Mouse (Mus musculus): ENCODE data around the gene Map4k1. TPM values are rescaled to one million over a fixed set of nuclear protein-coding genes. Genes with fewer than 3 reads are reported as not detected.
A peak's percentile ranks its signal among the peaks of the same experiment; 100 is the strongest.

The Map4k1 gene
- polyA plus RNA-seq, 1 experiment from 2014 or later, result 5.5 TPM

DNA sequence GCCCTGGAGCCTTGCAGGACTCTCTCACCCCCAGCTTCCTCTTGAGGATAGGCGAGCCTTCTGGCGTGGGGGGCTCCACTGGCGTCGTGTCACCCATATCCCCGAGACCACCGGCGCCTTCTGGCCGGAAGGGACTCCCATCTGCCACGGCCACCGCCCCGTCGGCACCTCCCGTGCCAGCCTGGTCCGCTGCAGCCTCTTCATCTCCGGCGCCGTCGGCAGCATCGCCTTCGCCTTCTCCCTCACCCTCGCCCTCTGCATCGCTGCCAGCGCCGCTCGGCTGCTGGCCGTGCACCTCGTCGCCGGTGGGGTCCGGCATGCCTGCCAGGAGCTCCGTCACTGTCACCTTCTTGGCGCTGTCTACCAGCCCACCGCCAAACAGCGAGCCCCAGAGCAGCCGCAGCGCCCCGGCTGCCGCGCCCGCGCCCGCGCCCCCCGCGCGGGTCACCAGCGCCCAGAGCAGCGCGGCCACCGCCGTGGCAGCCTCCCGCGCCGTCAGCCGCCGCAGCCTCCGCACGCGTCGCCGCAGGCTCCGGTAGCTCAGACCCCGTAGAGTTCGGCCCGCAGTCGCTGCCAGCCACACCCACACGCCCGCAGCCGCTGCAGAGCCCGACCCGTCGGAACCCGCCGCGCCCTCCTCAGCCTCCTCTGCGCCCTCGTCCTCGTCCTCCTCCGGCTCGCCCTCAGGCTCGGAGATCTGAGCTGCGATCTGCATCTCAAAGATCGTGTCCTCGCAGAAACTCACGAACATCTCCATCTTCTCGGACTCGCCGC is 37.8 kb downstream of the Map4k1 start:
- ATAC-seq (ENCODE audit: low FRiP score, low read depth), result no peak
- H3K4me2 ChIP-seq (replicated peaks), result peak overlapping the region; percentile 63
- peak overlapping the region; percentile 51; the same call in 1 of the 2 replicates for H3K9ac ChIP-seq
- H3K27me3 ChIP-seq (replicated peaks), result peaks cover 47% of the 10 kb centered on the region
- peak overlapping the region; percentile 35 for H3K4me3 ChIP-seq
- H3K27ac ChIP-seq, result no peak overlapping the region
- H3K36me3 ChIP-seq, result no peaks in the 10 kb centered on the region
- 3% methylated on average over 88 of the region's 88 CpGs for WGBS
- H3K9me3 ChIP-seq, result peaks cover 7% of the 10 kb centered on the region; the same call in 1 of the 2 replicates
- H3K4me1 ChIP-seq, result peaks cover 8% of the 10 kb centered on the region

DNA sequence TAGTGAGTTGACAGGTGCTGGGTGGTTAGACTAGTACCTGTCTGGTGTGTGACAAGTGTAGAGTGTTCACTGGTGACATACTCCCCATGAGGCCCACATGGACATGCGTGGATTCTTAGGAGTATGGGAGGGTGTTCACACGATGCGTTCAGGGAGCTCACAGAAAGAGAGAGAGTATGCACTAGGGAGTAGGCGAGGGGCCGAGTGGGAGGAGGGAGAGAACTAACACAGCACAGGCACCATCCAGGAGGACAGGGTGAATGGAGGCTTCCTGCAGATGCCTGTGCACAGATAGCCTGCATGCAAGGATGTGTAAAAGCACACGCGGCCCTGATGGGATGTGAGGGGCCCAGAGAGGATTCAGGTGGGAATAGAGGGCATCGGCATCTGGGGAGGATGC is 40.6 kb downstream of the Map4k1 start:
- Histone ChIP-seq H3K36me3 (no peaks in the 10 kb centered on the region), H3K4me1 (peaks cover 8% of the 10 kb centered on the region), H3K4me2 (replicated peaks) (no peak overlapping the region), H3K9me3 (no peaks in the 10 kb centered on the region), H3K27me3 (replicated peaks) (peaks cover 40% of the 10 kb centered on the region), H3K4me3 (no peak overlapping the region), H3K27ac (no peak overlapping the region), H3K9ac (no peak overlapping the region)
- 89% methylated on average over 8 of the region's 8 CpGs for WGBS
- ATAC-seq (ENCODE audit: low FRiP score, low read depth), result no peak

DNA sequence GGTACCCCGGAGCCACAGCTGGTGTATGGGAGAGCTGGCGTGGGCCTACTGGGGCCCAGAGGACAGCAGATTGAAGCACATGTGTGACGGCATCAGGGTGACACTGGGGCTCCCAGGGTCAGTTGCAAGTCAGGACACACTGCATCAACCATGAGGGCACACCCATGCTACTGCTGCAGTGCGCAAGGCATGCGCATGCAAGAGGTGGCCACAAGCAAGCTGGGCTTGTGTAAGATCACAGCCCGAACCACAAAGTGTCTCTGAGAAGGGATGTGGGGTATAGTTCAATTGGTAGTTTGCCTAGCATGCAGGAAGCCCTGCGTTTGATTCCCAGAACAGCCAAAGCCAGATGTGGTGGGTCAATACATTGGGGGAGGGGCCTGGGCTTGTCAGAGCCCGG is 41.7 kb downstream of the Map4k1 start:
- ATAC-seq (ENCODE audit: low FRiP score, low read depth), result no peak
- H3K4me1 ChIP-seq, result peaks cover 8% of the 10 kb centered on the region
- H3K36me3 ChIP-seq, result no peaks in the 10 kb centered on the region
- H3K27me3 ChIP-seq (replicated peaks), result peaks cover 30% of the 10 kb centered on the region
- 91% methylated on average over 8 of the region's 8 CpGs for WGBS
- H3K9me3 ChIP-seq, result no peaks in the 10 kb centered on the region
- H3K27ac ChIP-seq, result no peak overlapping the region
- no peak overlapping the region for H3K9ac ChIP-seq
- no peak overlapping the region for H3K4me3 ChIP-seq
- H3K4me2 ChIP-seq (replicated peaks), result no peak overlapping the region

DNA sequence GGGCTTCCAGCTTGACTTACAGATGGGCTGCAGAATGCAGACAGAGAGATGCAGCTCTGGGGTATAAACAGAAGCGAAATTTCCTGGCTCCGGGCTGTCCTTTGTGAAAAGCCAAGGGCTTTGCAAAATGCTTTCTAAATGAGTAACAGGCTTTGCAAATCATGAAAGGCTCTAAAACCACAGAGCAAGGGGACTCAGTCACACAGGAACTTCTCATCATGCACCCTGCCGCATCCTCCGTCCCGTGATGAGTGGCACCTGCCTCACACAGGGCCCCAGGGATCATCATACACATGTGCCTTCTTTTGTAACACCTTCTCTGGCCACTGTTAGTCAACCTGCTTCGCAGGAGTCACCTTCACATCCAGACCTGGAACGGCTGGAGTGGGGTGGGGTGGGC is 43.7 kb downstream of the Map4k1 start:
- ATAC-seq (ENCODE audit: low FRiP score, low read depth), result no peak
- WGBS, result 85% methylated on average over 7 of the region's 7 CpGs
- no peaks in the 10 kb centered on the region for H3K36me3 ChIP-seq

DNA sequence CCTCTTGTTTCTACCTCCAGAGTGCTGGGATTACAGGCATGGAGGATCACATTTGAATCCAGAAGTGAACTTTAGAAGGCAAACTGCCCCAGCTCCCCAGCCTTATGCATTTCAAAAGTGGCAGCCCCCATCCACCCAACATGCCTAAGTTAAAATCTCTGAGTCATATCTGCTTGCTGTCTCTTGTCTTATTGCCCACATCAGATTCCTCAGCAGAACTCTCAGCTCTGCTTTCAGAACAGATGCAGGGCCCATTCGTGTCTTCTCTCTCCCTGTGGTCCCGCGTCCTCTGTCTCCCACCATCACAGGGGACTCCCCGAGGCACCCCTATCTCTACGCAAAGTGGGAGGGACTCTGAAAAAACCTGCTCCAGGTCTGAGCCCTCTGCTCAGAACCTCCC is 44.3 kb downstream of the Map4k1 start:
- no peaks in the 10 kb centered on the region for H3K36me3 ChIP-seq
- H3K4me2 ChIP-seq (replicated peaks), result no peak overlapping the region
- no peak overlapping the region for H3K27ac ChIP-seq
- no peak overlapping the region for H3K4me3 ChIP-seq
- peaks cover 3% of the 10 kb centered on the region; the same call in 1 of the 2 replicates for H3K27me3 ChIP-seq (replicated peaks)
- no peak overlapping the region for H3K9ac ChIP-seq
- ATAC-seq (ENCODE audit: low FRiP score, low read depth), result no peak
- WGBS, result 91% methylated on average over 5 of the region's 5 CpGs
- H3K4me1 ChIP-seq, result no peaks in the 10 kb centered on the region
- H3K9me3 ChIP-seq, result no peaks in the 10 kb centered on the region

More for the DNA sequence above, 43.7 kb downstream of the Map4k1 start:
- Histone ChIP-seq H3K27ac (no peak overlapping the region), H3K4me2 (replicated peaks) (no peak overlapping the region), H3K4me3 (no peak overlapping the region), H3K9ac (no peak overlapping the region), H3K9me3 (no peaks in the 10 kb centered on the region), H3K4me1 (no peaks in the 10 kb centered on the region), H3K27me3 (replicated peaks) (peaks cover 9% of the 10 kb centered on the region)

DNA sequence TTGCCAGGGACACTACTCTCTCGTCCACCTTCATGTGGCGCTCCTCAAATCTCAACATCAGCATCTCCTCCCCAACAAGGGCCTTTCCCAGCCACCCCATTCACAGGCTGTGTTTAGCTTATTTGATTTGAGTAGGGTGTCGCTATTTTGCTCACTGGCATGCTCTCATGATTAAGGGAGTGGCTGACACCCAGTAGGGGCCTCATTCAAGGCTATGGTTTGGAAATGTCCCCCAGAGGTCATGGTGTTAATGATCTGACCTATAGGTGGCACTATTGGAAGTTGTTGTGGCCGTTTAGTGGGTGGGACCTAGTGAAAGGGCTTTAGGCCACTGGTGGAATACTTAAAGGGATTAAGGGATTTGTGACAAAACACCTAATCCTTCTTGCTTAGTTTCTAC is 45.0 kb downstream of the Map4k1 start:
- Histone ChIP-seq H3K9ac (no peak overlapping the region), H3K27me3 (replicated peaks) (no peaks in the 10 kb centered on the region), H3K4me2 (replicated peaks) (no peak overlapping the region), H3K36me3 (no peaks in the 10 kb centered on the region), H3K9me3 (no peaks in the 10 kb centered on the region), H3K4me1 (no peaks in the 10 kb centered on the region), H3K4me3 (no peak overlapping the region), H3K27ac (no peak overlapping the region)
- 81% methylated on average over 4 of the region's 4 CpGs for WGBS
- no peak for ATAC-seq (ENCODE audit: low FRiP score, low read depth)

DNA sequence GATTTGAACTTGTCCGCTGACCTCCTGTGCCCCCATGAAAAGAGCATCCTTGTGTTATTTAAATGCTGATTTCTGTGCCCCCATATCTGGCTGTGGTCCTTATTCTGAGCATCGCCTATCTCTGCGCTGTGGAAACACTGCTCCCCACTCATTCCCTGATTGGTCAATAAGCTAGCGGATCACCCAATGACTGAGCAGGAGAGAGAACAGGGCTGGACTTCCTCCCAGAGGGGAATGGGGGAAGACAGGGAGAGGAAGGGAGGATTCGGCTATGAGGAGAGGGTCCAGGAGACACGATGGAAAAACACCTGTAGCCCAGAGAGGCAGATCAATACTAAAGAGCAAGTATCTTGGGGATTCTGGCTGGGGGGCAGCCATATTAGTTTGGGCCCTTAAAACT is 46.9 kb downstream of the Map4k1 start:
- Histone ChIP-seq H3K27ac (no peak overlapping the region), H3K36me3 (no peaks in the 10 kb centered on the region), H3K4me2 (replicated peaks) (no peak overlapping the region), H3K9me3 (no peaks in the 10 kb centered on the region), H3K4me3 (no peak overlapping the region), H3K9ac (no peak overlapping the region), H3K4me1 (no peaks in the 10 kb centered on the region), H3K27me3 (replicated peaks) (no peaks in the 10 kb centered on the region)
- 87% methylated on average over 6 of the region's 6 CpGs for WGBS
- ATAC-seq (ENCODE audit: low FRiP score, low read depth), result no peak

DNA sequence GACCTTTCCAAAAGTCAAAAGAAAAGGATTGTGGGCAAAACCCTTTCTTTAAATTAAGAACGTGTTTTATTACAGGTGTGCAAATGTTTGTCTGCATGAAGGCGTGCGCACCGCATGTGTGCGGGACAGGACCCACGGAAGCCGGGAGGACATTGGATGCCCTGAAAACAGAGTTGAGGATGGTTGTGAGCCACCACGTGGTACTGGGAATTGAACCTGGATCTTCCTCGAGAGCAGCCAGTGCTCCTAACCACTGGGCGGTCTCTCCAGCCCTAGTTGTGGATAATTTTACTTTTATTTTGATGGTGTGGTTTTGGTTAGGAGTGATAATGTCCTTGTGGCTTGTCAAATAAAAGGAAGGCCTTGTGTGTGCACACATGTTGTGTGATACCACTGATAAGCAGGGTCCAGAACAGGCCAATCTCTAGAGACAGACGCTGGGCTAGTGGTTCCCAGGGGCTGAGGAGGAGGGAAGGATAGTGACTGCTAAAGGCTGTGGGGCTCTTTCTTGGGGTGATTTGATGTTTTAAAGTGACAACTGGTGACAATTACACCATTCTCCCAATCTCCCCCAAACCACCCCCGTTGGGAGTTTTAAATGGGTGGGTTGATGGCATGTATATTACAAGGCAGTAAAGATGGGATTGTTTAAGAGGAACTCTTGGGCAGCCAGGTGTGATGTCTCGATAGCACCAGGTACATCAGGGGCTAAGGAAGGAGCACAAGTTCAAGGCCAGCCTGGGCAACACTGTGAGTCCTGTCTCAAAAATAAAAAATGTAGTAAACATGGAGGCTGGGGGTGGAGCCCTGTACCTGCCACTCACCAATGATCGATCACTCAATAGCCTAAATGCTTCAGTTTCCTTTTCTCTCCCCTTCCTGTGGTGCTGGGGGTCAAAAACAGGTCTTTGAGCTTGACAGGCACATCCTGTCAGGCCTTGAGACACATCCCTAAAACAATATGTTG is 48.1 kb downstream of the Map4k1 start:
- Histone ChIP-seq H3K36me3 (no peaks in the 10 kb centered on the region), H3K9me3 (no peaks in the 10 kb centered on the region), H3K27me3 (replicated peaks) (no peaks in the 10 kb centered on the region), H3K4me1 (no peaks in the 10 kb centered on the region), H3K9ac (no peak overlapping the region), H3K4me3 (no peak overlapping the region), H3K27ac (no peak overlapping the region), H3K4me2 (replicated peaks) (no peak overlapping the region)
- 89% methylated on average over 14 of the region's 14 CpGs for WGBS
- no peak for ATAC-seq (ENCODE audit: low FRiP score, low read depth)

DNA sequence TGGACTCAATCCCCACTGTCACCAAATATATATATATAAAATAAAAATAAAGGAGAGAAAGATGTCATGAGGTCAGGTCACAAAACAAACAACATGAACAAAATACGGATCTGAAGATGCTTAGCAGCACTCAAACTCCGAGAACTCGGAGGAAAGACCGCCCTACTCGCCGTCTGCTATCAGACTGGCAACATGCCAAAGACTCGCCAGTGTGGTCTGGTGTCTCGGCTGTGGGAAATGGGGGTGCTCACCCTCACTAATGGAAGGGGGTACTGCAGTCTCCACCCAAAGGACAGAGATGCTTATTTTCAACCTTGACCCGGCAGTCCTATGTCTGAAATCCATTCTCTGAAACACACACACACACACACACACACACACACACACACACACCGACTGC is 49.8 kb downstream of the Map4k1 start:
- Histone ChIP-seq H3K4me2 (replicated peaks) (no peak overlapping the region), H3K4me3 (no peak overlapping the region), H3K9me3 (no peaks in the 10 kb centered on the region), H3K4me1 (no peaks in the 10 kb centered on the region), H3K9ac (no peak overlapping the region), H3K27ac (no peak overlapping the region), H3K36me3 (no peaks in the 10 kb centered on the region), H3K27me3 (replicated peaks) (no peaks in the 10 kb centered on the region)
- ATAC-seq (ENCODE audit: low FRiP score, low read depth), result no peak
- WGBS, result 92% methylated on average over 10 of the region's 10 CpGs

DNA sequence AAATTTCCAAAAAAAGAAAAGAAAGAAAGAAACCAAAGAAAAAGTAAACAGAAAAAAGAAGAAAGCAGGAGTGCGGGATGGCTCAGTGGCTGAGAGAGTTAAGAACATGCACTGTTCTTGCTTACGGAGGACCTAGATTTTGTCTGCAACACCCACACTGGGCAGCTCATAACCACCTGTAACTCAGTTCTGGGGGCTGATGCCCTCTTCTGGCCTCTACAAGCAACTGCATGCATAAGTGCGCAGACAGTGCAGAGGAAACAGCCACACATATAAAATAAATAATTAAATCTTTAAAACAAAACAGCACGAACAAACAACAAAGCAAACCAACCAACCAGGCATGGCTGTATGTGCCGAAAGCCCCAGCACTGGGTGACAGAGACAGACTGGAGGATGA is 50.8 kb downstream of the Map4k1 start:
- no peaks in the 10 kb centered on the region for H3K4me1 ChIP-seq
- no peak overlapping the region for H3K27ac ChIP-seq
- H3K4me3 ChIP-seq, result no peak overlapping the region
- no peaks in the 10 kb centered on the region for H3K36me3 ChIP-seq
- H3K9me3 ChIP-seq, result no peaks in the 10 kb centered on the region
- no peaks in the 10 kb centered on the region for H3K27me3 ChIP-seq (replicated peaks)
- H3K4me2 ChIP-seq (replicated peaks), result no peak overlapping the region
- no peak overlapping the region for H3K9ac ChIP-seq
- ATAC-seq (ENCODE audit: low FRiP score, low read depth), result no peak
- 86% methylated on average over 5 of the region's 5 CpGs for WGBS

DNA sequence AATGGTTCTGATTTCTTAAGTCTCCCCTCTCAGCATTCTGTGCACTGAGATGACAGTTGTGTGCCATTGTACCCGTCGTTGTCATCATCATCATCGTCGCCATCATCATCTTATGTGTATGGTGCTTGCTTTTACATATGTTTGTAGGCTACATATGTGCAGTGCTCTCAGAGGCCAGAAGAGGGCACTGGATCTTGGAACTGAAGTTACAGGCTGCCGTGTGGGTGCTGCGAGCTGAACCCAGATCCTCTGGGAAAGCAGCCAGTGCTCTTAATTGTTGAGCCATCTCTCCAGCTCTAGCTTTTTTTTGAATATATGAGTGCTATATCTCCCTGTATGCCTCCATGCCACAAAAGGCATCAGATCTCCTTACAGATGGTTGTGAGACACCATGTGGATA is 55.4 kb downstream of the Map4k1 start:
- 88% methylated on average over 6 of the region's 6 CpGs for WGBS
- no peak overlapping the region for H3K27ac ChIP-seq
- H3K9ac ChIP-seq, result no peak overlapping the region
- H3K4me3 ChIP-seq, result no peak overlapping the region
- no peak overlapping the region for H3K4me2 ChIP-seq (replicated peaks)
- no peaks in the 10 kb centered on the region for H3K36me3 ChIP-seq
- ATAC-seq (ENCODE audit: low FRiP score, low read depth), result no peak
- peaks cover 9% of the 10 kb centered on the region for H3K4me1 ChIP-seq
- no peaks in the 10 kb centered on the region for H3K9me3 ChIP-seq
- no peaks in the 10 kb centered on the region for H3K27me3 ChIP-seq (replicated peaks)

DNA sequence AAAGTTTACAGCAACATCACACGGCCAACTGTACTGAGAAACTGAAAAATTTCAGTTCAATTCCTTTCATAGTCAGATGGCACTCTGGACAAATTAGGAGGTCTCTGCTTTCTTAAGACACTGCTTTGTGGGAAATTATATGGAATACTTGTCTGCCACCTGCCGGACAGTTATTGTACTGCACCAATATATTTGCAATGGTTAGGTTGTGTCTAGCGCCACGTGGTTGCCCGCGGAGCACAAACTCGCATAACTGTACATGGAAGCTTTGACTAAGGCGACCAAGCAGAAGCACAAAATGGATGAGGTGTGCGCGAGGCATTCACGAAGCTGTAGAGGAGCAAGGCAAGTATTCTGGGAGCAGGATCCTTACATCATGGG is 57.7 kb downstream of the Map4k1 start:
- ATAC-seq (ENCODE audit: low FRiP score, low read depth), result peak; percentile 63
- Histone ChIP-seq H3K27me3 (replicated peaks) (no peaks in the 10 kb centered on the region), H3K4me2 (replicated peaks) (peak overlapping the region; percentile 75), H3K9me3 (no peaks in the 10 kb centered on the region), H3K9ac (peak overlapping the region; percentile 41; the same call in 1 of the 2 replicates), H3K4me1 (peaks cover 16% of the 10 kb centered on the region), H3K27ac (no peak overlapping the region), H3K4me3 (peak overlapping the region; percentile 36), H3K36me3 (no peaks in the 10 kb centered on the region)
- WGBS, result 2% methylated on average over 11 of the region's 11 CpGs
